ENCODE assay signal across 13 mouse cellular contexts in genomic region chrX:152307371-152307770, GRCm38 (mm10). TPM values are rescaled to one million over a fixed set of nuclear protein-coding genes. Genes with fewer than 3 reads are reported as not detected.
A peak's percentile ranks its signal among the peaks of the same experiment; 100 is the strongest.
DNase-seq lines count a peak whose midpoint lies in the region; ATAC-seq lines count a peak whose summit lies in the region.
"Had no signal": no experiment of that assay in that cellular context is flagged by ENCODE, and none has a peak within 500 bp of the region (broad histone marks: within the 10 kb centered on the region; RNA-seq: fewer than 3 reads in every experiment).

No protein-coding gene starts in this region.

- no peak overlapping the region for H3K4me3 ChIP-seq in kidney, embryonic 15.5 days (replicated peaks)
- no peak overlapping the region for H3K4me3 ChIP-seq in kidney, embryonic 14.5 days (ENCODE audit: low read length)
- H3K4me3 ChIP-seq in liver, embryonic 15.5 days (replicated peaks) = no peak overlapping the region
- H3K4me3 ChIP-seq: embryonic facial prominence, embryonic 13.5 days; hindbrain, embryonic 15.5 days; megakaryocyte, embryonic 14.5 days; neural tube, embryonic 13.5 days had no signal

- peaks cover 23% of the 10 kb centered on the region for H3K27me3 ChIP-seq in kidney, embryonic 15.5 days
- H3K27me3 ChIP-seq in kidney, embryonic 14.5 days (ENCODE audit: control insufficient read depth, insufficient read depth, low read length) = no peaks in the 10 kb centered on the region
- no peaks in the 10 kb centered on the region; the same call in 1 of the 2 replicates for H3K27me3 ChIP-seq in liver, embryonic 15.5 days
- H3K27me3 ChIP-seq: embryonic facial prominence, embryonic 13.5 days; megakaryocyte, embryonic 14.5 days had no signal

- no peak for DNase-seq in frontal cortex, postnatal 14 days (ENCODE audit: low spot score in 2 of 2)
- no peak for DNase-seq in urinary bladder, postnatal 4 days (ENCODE audit: low spot score in 2 of 2)
- DNase-seq in adrenal gland, postnatal 4 days (ENCODE audit: low spot score in 2 of 2) = no peak
- DNase-seq: adrenal gland, adult 8-10 months; right cerebral cortex, postnatal 25 days had no signal

- H3K9ac ChIP-seq in kidney, embryonic 15.5 days = no peak overlapping the region
- H3K9ac ChIP-seq in kidney, embryonic 14.5 days (ENCODE audit: low read depth, low read length) = no peak overlapping the region
- H3K9ac ChIP-seq in liver, embryonic 15.5 days = no peak overlapping the region
- H3K9ac ChIP-seq: embryonic facial prominence, embryonic 13.5 days; hindbrain, embryonic 15.5 days; neural tube, embryonic 13.5 days had no signal

- H3K4me2 ChIP-seq in kidney, embryonic 15.5 days = no peak overlapping the region
- no peak overlapping the region for H3K4me2 ChIP-seq in kidney, embryonic 14.5 days (replicated peaks; ENCODE audit: low read depth, low read length)
- no peak overlapping the region; the same call in 1 of the 2 replicates for H3K4me2 ChIP-seq in liver, embryonic 15.5 days
- H3K4me2 ChIP-seq: embryonic facial prominence, embryonic 13.5 days; hindbrain, embryonic 15.5 days; neural tube, embryonic 13.5 days had no signal

- H3K4me1 ChIP-seq in kidney, embryonic 15.5 days = no peaks in the 10 kb centered on the region
- H3K4me1 ChIP-seq in kidney, embryonic 14.5 days (ENCODE audit: control insufficient read depth, insufficient read depth, low read length) = no peaks in the 10 kb centered on the region
- H3K4me1 ChIP-seq in liver, embryonic 15.5 days (replicated peaks) = peaks cover 28% of the 10 kb centered on the region
- H3K4me1 ChIP-seq: embryonic facial prominence, embryonic 13.5 days; hindbrain, embryonic 15.5 days; neural tube, embryonic 13.5 days had no signal

- ATAC-seq in kidney, embryonic 15.5 days (replicated peaks; ENCODE audit: low FRiP score) = peak; percentile 66; the same call in 1 of the 2 replicates
- ATAC-seq in kidney, embryonic 14.5 days (ENCODE audit: low FRiP score, low TSS enrichment) = no peak
- peak; percentile 99 for ATAC-seq in common myeloid progenitor, adult 5-6 weeks (replicated peaks; ENCODE audit: low read depth, poor library complexity, severe bottlenecking)
- ATAC-seq in liver, embryonic 15.5 days (ENCODE audit: insufficient read depth) = peak; percentile 100

- H3K27ac ChIP-seq in kidney, embryonic 15.5 days = no peak overlapping the region
- no peak overlapping the region for H3K27ac ChIP-seq in kidney, embryonic 14.5 days (ENCODE audit: low read depth, low read length)
- H3K27ac ChIP-seq in liver, embryonic 15.5 days (replicated peaks) = peak overlapping the region; percentile 81
- H3K27ac ChIP-seq: embryonic facial prominence, embryonic 13.5 days; hindbrain, embryonic 15.5 days; neural tube, embryonic 13.5 days had no signal

- H3K36me3 ChIP-seq in kidney, embryonic 15.5 days = no peaks in the 10 kb centered on the region
- H3K36me3 ChIP-seq in kidney, embryonic 14.5 days (ENCODE audit: control insufficient read depth, insufficient read depth, low read length) = no peaks in the 10 kb centered on the region
- H3K36me3 ChIP-seq in liver, embryonic 15.5 days (replicated peaks) = no peaks in the 10 kb centered on the region
- H3K36me3 ChIP-seq: hindbrain, embryonic 15.5 days; neural tube, embryonic 13.5 days had no signal

- H3K9me3 ChIP-seq in kidney, embryonic 15.5 days (replicated peaks) = no peaks in the 10 kb centered on the region
- H3K9me3 ChIP-seq in kidney, embryonic 14.5 days (ENCODE audit: control insufficient read depth, low read length) = no peaks in the 10 kb centered on the region
- no peaks in the 10 kb centered on the region for H3K9me3 ChIP-seq in liver, embryonic 15.5 days (replicated peaks)
- H3K9me3 ChIP-seq: embryonic facial prominence, embryonic 13.5 days; hindbrain, embryonic 15.5 days; megakaryocyte, embryonic 14.5 days; neural tube, embryonic 13.5 days had no signal

RNA-seq across cellular contexts. Expression of gene Kantr, which starts 19.9 kb away (rescaled TPM):
- 16.8 and 17.8 TPM in 2 replicates for polyA plus RNA-seq in kidney, embryonic 15.5 days (2015; fragmentation: Nextera tagmentation; extraction: Ambion mirVana)
- polyA plus RNA-seq in kidney, embryonic 14.5 days (2014; fragmentation: Nextera tagmentation; extraction: Ambion mirVana) = 20.5 and 22.0 TPM in 2 replicates
- total RNA-seq in common myeloid progenitor, adult 5-6 weeks (2017) = 5.3 and 11.5 TPM in 2 replicates
- polyA plus RNA-seq in liver, embryonic 15.5 days (2015; fragmentation: Nextera tagmentation; extraction: Ambion mirVana) = 2.8 and 3.2 TPM in 2 replicates
- total RNA-seq in adrenal gland, postnatal 4 days (2021) = 10 to 100 TPM; 11.7 to 12.7 TPM

RNA-seq across cellular contexts. Expression of gene Tspyl2, which starts 34.9 kb away (rescaled TPM):
- polyA plus RNA-seq in kidney, embryonic 15.5 days (2015; fragmentation: Nextera tagmentation; extraction: Ambion mirVana) = 30.3 and 35.4 TPM in 2 replicates
- polyA plus RNA-seq in kidney, embryonic 14.5 days (2014; fragmentation: Nextera tagmentation; extraction: Ambion mirVana) = 19.5 and 25.2 TPM in 2 replicates
- total RNA-seq in common myeloid progenitor, adult 5-6 weeks (2017) = 17.0 and 19.6 TPM in 2 replicates
- polyA plus RNA-seq in liver, embryonic 15.5 days (2015; fragmentation: Nextera tagmentation; extraction: Ambion mirVana) = 4.5 and 5.5 TPM in 2 replicates
- total RNA-seq in adrenal gland, postnatal 4 days (2021) = 10 to 100 TPM; 53.5 to 55.2 TPM
